Mouse (Mus musculus) heart, adult 11 months (tissue): Measurements from ENCODE around the gene Hist1h2be.
"Not testable (repeated sequence)": the region's sequence is repeated elsewhere in the genome, so short reads cannot be mapped to it uniquely, and the experiment has no call there.

Experiments used
- DNase-seq: peaks from one replicate; pipeline ENCODE4 v3.0.0; 2022

Gene Hist1h2be

DNA sequence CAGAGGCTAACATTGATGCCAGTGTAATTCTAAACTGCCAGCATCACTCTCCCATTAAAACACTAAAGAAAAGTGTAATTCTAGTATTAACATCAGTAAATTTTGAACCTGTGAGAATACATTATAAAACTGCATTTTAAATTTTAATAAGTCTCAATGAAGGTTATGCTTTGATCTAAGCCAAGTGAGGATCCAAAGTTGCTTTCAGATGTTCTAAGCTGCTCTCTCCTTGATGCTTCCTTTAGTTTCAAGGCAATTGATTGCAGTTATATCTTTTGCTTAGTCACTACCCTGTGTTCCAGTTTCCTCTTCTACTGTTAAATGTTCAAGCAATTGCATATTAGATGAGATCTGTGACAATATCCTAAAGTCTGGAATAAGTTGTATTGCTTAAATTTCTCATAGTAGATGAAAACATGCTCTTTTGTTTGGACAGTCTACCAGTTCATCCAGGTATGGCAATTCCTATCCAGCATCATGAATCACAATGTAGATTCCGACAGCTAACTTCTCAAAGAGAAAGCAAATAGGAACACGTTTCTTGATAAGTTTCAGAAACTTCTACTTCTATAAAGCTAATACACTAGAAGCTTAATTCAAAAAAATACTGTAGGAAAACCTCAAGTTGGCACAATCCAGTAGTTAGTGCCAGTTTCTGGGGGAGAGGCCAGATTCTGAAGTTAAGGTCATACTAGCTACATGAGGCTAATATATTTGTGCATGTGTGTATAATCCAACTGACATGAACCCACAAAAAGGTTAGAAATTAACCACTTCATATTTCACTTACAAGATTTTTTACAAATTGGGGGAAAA, 48.5 kb downstream of the Hist1h2be start:
- no peak for DNase-seq

DNA sequence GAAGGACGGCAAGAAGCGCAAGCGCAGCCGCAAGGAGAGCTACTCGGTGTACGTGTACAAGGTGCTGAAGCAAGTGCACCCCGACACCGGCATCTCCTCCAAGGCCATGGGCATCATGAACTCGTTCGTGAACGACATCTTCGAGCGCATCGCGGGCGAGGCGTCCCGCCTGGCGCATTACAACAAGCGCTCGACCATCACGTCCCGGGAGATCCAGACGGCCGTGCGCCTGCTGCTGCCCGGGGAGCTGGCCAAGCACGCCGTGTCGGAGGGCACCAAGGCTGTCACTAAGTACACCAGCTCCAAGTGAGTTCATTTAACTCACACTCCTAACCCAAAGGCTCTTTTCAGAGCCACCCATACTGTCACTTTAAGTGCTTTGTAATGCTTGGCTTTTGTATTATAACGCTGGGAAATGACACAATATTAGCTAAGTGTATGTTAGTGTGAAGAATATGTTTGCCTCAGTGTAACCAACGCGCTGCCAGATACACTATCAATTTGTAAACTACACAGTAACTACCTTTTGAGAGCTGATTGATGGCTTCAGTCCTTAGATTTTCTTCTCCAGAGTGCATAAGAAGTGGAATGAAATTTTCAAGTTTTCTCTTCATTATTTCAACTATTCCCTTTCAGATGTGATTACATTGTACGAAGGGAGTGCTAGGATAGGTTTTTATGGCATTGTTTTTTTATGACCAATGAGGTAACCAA, 49.3 kb downstream of the Hist1h2be start:
- DNase-seq: not testable (repeated sequence)

DNA sequence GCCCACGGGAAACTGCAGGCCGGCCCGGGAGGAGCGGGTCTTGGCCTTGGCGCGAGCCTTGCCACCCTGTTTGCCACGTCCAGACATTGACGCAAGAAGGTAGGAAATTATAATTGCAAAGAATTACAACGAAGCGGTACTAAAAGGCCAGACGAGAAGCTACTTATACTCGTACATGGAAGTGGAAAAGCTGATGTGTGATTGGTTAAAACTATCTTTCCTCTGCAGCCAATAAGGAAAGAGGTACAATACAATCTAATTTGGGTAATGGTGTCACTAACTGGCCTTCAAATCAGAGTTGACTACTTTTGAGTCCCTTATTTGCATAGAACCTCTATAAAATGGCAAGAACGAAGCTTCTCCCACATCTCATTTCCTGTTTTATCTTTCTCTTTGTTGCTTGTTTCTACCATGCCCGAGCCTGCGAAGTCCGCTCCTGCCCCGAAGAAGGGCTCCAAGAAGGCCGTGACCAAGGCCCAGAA, 49.9 kb downstream of the Hist1h2be start, which contains the start of the genes Hist1h2ae and Hist1h2bg:
TSS of gene Hist1h2ae (minus strand) at position 199 of the 482 bp plus-strand sequence.
TSS of gene Hist1h2bg (plus strand) at position 375 of the 482 bp plus-strand sequence.
- DNase-seq: peak; percentile 98

DNA sequence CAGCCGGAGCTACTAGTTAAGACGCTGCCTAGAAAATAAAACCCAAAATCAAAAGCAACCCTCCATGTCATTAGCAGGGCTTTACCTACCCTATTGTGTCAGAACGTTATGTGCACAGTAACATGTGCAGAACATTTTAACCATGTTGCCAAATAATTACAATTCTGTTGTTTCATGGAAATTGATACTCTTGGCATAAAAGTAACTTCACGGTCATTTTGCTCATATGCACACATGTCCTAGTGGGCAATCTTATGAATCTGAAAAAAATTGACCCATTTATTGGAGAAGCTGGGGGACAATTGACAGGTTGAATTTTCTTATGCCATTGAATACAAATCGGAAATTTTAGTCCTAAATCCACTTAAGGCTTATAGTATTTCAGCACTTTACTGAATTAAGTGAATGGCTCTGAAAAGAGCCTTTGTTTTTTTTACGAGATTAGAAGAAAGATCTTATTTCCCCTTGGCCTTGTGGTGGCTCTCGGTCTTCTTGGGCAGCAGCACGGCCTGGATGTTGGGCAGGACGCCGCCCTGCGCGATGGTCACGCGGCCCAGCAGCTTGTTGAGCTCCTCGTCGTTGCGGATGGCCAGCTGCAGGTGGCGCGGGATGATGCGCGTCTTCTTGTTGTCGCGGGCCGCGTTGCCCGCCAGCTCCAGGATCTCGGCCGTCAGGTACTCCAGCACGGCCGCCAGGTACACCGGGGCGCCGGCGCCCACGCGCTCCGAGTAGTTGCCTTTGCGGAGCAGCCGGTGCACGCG, 50.5 kb downstream of the Hist1h2be start:
- DNase-seq: not testable (repeated sequence)

DNA sequence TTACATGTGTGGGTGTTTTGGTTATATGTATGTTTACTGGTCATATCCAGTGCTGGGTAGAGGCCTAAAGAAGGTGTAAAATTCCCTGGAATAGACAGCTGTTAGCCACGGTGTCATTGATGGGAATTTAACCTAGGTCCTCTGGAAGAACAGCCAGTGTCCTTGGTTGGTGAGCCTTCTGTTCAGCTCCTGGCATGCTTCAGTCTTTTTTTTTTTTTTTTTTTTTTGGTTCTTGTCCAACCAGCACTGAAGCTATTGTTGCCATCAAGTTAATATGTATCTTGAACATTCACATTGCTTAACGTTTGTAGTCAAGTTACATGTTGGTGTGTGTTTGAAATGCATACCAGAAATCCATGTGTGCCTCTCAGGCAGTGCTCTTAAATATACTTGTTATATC, 56.4 kb downstream of the Hist1h2be start:
- DNase-seq: no peak

DNA sequence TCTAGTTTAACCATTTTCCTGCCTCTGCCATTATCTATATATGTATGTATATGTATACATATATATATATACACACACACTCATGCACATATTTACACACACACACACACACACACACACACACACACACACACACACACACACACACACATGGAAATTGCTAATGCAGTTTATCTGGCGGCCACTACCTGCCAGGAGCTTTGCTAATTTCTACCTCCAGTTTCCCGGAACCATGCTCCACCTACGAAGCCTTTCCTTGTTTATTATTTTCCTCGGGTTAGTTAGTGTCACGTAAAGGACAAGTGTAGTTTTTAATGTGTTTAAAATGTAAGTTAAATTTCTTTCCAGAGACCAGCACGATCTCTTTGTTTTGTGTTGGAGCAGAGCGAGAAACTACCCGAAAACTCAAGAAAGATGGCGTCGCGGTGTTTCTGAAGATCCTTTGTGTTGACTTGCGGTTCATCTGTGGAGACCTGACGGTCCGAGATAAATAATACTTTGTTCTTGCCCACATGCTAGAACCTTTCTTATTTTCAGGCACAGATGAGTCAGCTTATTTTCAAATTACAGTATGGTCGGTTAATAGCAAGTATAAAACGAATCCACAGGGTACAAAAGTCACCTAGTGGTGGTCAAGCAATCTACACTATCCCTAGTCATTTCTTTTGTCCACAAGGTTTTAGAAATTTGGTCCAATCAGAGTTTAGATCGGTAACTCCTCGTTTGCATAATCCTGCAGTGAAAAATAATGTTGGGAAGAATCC, 58.0 kb downstream of the Hist1h2be start:
- DNase-seq: peak; percentile 90

DNA sequence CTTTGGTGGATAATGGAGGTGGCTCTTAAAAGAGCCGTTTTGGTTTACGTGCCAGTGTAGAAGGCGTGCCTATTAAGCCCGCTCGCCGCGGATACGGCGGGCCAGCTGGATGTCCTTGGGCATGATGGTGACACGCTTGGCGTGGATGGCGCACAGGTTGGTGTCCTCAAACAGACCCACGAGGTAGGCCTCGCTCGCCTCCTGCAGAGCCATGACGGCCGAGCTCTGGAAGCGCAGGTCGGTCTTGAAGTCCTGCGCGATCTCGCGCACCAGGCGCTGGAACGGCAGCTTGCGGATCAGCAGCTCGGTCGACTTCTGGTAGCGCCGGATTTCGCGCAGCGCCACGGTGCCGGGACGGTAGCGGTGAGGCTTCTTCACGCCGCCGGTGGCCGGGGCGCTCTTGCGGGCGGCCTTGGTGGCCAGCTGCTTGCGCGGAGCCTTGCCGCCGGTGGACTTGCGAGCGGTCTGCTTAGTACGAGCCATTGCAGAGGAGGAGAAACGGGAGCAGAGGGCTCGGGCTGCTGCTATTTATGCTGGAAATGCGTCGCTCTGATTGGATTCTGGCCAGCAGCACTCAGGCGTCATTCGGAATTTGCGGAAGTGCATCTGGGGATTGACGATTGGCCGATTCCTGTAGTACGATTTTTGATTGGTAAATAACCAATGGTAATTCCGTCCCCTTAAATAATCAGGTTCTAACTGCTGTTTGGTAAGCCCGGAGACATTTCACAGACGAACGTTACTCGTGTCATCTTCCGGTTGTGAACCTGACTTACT, 58.9 kb downstream of the Hist1h2be start, which contains the start of gene Hist1h3e:
TSS of gene Hist1h3e (minus strand) at position 487 of the 777 bp plus-strand sequence.
- DNase-seq: peak; percentile 99

DNA sequence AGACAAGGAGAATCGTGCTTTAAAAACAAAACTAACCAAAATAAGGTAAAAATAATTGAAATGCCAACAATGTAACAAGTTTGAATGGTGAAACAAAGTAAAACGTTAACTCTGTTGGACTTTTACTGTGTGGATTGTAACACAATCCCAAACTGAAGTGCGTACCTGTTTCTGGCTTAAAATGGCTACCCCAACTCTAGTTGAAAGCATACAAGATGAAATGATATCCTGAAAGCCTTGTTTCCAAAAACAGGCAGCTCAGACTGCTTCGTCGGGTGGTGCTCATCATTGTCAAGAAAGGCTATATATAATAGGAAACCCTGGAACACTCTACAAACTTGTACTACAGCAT, 59.4 kb downstream of the Hist1h2be start:
- DNase-seq: not testable (repeated sequence)

DNA sequence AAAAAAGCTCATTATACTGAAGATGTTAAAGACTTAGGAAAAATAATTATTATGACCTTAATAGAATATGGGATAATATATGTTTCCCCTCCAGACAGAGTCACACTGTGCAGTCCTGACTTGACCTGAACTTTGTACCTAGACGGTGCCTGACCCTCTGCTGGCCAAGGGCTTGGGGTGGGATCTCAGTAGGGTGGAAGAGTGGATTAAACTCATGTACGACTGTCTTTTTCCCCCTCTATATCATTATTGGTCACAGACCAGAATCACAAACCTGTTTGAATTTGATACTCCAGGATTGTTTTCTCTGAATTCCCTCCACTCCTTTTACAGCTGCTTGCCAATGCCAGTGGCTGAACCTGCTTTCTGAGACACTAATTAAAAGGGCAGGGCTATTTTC, 60.2 kb downstream of the Hist1h2be start:
- not testable (repeated sequence) for DNase-seq

DNA sequence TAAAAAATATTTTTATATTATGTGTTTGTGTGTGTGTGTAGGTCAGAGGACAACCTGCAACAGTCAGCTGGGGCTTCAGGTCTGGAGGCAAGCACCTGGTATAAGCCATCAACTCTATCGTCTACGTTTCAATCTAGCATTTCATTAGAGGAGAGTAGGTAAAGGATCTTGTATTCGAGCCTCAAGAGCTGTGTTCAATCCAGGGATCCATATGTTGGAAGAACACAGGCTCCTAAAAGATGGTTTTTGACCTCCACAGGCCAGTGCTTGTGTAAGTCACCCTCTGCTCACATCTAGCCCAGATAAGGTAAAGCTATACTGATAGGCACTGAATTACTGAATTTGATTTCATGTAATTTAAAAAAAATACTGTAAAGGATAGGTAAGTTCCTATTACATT, 64.0 kb downstream of the Hist1h2be start:
- DNase-seq: no peak

DNA sequence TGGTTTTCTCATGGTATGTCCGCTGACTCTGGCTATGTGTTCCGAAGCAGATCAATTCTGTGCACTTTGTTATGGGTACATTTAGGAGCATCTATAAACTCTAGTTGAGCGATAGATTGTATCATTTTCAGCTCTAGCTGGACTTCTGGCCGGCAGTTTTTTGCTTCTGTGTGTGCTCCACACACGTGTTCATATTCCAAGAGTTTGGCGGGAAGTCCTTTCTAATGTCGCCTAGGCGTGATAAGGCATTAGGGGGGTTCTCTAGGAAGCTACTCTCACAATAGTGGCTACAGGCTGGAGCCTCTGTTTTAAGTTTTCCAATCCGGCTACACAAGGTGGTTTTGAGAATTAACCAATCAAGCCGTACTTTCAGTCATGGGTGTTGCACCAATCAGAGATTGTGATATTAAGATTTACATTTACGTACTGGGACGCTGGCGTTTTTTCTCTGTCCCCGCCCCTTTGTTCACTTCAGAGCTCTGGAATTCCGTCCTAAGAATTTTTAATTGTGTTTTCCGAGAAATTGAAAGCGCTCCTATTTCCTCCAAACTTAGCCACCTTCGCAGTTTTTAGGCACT, 65.0 kb downstream of the Hist1h2be start:
- peak; percentile 98 for DNase-seq

DNA sequence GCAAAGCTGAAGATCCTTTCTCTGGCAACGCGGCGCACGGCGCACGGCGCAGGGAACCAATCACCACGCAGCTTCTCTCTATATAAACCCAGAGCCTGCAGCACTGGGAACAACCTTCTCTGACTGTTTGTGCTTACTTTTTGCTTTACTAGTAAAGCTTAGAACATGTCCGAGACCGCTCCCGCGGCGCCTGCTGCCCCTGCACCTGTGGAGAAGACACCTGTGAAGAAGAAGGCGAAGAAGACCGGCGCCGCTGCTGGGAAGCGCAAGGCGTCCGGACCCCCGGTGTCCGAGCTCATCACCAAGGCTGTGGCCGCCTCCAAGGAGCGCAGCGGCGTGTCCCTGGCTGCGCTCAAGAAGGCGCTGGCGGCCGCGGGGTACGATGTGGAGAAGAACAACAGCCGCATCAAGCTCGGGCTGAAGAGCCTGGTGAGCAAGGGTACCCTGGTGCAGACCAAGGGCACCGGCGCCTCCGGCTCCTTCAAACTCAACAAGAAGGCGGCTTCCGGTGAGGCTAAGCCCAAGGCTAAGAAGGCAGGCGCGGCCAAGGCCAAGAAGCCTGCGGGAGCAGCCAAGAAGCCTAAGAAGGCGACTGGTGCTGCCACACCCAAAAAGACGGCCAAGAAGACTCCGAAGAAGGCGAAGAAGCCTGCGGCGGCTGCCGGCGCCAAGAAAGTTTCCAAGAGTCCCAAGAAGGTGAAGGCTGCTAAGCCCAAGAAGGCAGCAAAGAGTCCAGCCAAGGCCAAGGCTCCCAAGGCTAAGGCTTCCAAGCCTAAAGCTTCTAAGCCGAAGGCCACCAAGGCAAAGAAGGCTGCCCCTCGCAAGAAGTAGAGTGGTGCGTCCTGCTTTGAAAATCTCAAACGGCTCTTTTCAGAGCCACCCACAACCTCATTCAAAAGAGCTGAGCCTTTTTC, 65.7 kb downstream of the Hist1h2be start:
- peak; percentile 98 for DNase-seq

DNA sequence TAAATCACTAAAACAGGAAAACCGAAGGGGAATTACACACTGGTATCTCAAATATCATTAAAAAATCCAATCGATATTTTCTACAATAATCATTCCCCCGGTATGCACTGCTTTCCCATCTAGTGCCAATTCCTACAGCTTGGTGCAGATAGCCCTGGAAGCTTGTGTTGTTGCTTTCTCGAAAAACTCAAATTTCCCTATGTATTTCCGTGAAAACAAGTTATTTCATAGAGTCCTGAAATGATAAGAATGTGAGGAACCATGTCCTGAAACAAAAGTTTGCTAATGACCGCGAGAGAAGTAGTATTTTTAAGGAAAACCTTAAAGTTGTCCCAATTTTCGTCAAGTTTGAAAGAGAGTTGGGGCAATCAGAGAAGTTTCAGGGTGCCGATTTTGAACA, 66.5 kb downstream of the Hist1h2be start:
- DNase-seq: no peak

DNA sequence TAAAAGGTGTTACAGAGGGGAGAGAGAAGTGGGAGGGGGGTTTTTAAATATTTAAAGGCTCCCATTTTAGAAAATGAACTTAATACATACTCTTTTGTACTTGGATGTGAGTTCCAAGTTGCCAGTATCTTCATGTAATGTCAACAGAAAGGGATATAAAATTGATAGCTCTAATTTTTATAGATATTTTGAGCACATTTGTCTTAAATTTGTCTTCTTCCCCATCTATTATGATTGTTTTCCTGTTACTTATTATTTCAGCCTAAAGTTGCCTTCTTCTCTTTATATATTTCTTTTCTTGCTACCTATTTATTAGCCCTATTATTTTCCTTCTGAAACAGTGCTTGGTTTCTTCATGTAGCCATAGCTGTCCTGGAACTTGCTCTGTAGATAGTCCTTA, 68.0 kb downstream of the Hist1h2be start, which contains the start of gene Hist1h1d:
TSS of gene Hist1h1d (plus strand) at position 301 of the 400 bp plus-strand sequence.
- no peak for DNase-seq

DNA sequence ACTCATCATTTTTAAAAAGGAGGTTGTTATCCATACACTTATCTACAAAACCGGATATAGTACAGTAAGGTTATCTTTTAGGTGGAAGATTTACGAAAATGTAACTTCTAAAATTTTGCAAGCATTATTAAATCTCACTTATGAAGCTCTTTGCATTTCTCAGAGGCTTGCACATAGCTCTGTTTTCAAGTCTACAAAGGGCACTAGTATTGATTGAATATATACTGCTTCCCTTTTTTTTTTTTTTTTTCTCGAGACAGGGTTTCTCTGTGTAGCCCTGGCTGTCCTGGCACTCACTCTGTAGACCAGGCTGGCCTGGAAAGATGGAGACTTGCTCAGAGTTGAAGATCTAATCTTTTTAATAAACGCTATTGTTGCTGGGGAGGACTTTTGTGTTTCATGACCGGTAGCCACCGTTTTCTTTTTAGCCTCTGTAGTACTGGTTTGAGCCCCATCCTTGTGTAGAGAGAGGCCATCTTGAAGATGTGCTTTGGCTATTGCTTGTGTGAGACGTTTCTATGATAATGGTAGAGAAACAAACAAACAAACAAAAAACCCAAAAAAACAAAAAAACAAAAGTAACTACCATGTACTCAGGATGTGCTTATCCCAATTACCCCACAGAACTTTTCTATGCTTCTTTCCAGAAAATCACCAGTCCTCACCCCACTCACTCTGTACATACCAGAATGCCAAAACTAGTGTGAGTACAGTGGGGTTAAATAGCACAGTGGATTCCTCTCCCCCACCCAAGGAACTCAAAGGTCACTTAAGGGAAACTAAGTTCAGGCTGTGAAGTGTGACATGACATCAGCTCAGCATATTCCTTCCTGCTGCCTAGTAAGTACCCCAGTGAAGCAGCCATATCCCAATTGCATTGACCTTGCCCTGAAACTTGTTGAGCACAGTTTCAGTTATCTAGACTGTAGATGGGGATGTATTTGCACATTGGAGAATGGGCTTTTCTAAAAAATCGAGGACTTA, 68.7 kb downstream of the Hist1h2be start:
- no peak for DNase-seq

DNA sequence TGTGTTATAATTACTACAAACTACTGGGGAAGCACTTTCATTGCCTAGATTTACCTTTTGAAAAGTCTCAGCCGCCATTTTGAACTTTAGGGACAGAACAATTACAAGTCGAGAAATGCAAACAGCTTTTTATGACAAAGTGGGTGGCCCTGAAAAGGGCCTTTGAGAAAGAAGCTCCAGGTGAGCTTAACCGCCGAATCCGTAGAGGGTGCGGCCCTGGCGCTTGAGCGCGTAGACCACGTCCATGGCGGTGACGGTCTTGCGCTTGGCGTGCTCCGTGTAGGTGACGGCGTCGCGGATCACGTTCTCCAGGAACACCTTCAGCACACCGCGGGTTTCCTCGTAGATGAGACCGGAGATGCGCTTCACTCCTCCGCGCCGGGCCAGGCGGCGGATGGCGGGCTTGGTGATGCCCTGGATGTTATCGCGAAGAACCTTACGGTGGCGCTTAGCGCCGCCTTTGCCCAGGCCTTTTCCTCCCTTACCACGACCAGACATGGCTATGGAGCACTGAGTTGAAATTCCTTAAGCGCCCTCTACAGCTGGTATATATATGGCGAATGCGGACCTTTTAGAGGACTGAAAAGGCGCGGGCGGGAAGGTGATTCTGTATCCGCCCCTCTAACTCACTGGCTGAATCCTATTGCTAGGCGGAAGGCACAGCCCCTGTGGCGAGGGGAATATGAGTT, 69.6 kb downstream of the Hist1h2be start, which contains the start of gene Hist1h4f:
TSS of gene Hist1h4f (minus strand) at position 503 of the 689 bp plus-strand sequence.
- peak; percentile 98 for DNase-seq

DNA sequence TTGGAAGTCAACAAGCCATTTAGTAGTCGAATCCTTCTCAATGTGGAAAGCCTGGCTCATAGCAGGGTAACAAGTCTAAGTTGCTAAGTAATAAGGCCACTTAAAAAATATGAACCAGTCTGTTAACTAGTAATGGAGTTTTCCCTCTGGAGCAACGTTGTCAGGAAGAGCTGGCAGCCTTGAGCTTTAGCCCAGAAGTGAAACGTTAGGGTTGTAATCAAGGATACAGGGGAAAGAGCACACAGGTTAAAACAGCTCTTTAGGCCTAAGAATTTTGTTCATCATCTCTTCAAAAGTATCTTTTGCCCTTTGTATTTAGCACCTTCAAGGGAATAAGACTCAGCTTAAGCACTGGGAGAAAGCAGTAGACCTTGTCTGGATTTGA, 70.2 kb downstream of the Hist1h2be start:
- DNase-seq: no peak

DNA sequence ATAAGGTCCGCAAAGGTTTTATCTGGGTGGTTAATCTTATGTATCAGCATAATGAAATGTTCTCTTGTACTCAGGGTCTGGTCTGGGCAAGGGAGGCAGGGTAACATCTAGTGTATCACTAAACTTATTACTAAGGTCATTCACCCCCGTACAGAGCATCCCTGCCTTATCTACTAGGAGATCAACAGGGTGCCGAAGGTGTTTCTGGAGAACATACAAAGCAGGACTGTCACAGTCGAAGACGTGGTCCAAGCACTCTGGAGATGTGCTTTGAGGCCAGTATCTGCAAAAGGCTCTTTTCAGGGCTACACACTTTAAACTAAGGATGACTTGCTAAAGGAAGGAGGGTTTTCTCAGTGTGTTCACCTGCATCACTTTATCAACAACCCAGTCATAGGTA, 74.2 kb downstream of the Hist1h2be start:
- peak; percentile 69 for DNase-seq
